Mouse (Mus musculus) cortical plate, adult 2 months (tissue): Measurements from ENCODE around the gene Hspa5.

Source experiments
- CTCF ChIP-seq: fragments of 200-500 bp; IDR thresholded peaks from 2 replicates; pipeline ENCODE4 v1.5.1; 2011; ENCODE audit warnings: mild to moderate bottlenecking, control low read depth, low read length; ENCODE audit not compliant: insufficient read depth; ENCODE audit errors: extremely low read depth
- POLR2A ChIP-seq: fragments of 200-500 bp; IDR thresholded peaks from 2 replicates; pipeline ENCODE4 v1.6.1; 2011; ENCODE audit warnings: mild to moderate bottlenecking, low read length, control low read depth; ENCODE audit not compliant: insufficient read depth; ENCODE audit errors: extremely low read depth

DNA sequence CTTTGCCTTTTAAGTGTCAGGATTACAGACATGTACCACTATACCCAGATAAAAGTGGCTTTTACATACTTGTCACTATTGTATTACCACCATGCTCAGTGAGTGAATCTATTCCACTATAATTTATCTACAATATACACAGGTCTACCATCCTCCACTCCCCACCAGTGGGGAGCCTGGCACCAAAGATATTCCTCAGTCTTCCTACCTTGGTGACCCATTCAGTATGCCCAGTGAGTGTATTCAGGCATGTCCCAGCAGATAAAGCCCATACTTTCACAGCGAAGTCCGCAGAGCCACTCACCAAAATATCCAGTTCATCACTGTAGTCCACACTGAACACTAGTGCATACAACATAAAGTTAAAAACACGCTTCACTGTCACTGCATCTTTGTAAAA is 39.0 kb downstream of the Hspa5 start:
- TF ChIP-seq CTCF (no peak), POLR2A (no peak)
